Mouse (Mus musculus) spleen, adult 2 months (tissue): ENCODE data around the gene Nhsl2.

Experiments used
- CTCF ChIP-seq: fragments of 200-500 bp; IDR thresholded peaks from 2 replicates; pipeline ENCODE4 v1.5.1; 2011; ENCODE audit warnings: mild to moderate bottlenecking, inconsistent platforms; ENCODE audit not compliant: insufficient read depth, insufficient read length, insufficient replicate concordance; ENCODE audit errors: extremely low read depth
- POLR2A ChIP-seq: fragments of 200-500 bp; IDR thresholded peaks from 2 replicates; pipeline ENCODE4 v1.6.1; 2011; ENCODE audit warnings: low read depth, low read length, inconsistent platforms

DNA sequence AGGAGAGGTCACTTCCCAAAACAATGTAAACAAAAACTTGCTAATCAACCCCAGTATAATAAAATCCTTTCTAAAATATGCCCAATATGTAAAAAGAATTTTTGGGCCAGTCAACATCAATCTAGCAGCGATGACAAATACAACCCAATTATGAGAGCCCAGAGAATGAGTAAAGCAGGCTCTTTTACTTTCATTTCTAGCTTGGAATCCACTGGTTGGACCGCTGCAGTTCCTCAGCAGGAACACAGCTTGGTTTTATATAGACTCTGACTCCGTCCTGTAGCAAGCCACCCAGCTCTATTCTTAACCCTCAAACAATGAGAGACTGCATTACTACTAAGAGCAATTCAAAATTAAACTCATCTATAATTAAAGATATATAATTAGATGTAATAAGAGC is 37.4 kb upstream of the Nhsl2 start:
- TF ChIP-seq POLR2A (no peak), CTCF (no peak)
